Mouse (Mus musculus) urinary bladder, adult 18-20 months (tissue): ENCODE results near the gene Cask.

Experiments
- DNase-seq, 2 experiments: peaks; one replicate each; pipeline ENCODE4 v3.0.0; 2022; ENCODE audit warnings: low spot score in 2 of 2, mixed read lengths in 2 of 2

The Cask gene

GRCm38 (mm10) chrX:13720296-13720829 is 130.8 kb downstream of the Cask start:
- DNase-seq = no peak

- no peak for DNase-seq
These were observed 132.9 kb downstream of the Cask start for GRCm38 (mm10) chrX:13718283-13718682.

DNA sequence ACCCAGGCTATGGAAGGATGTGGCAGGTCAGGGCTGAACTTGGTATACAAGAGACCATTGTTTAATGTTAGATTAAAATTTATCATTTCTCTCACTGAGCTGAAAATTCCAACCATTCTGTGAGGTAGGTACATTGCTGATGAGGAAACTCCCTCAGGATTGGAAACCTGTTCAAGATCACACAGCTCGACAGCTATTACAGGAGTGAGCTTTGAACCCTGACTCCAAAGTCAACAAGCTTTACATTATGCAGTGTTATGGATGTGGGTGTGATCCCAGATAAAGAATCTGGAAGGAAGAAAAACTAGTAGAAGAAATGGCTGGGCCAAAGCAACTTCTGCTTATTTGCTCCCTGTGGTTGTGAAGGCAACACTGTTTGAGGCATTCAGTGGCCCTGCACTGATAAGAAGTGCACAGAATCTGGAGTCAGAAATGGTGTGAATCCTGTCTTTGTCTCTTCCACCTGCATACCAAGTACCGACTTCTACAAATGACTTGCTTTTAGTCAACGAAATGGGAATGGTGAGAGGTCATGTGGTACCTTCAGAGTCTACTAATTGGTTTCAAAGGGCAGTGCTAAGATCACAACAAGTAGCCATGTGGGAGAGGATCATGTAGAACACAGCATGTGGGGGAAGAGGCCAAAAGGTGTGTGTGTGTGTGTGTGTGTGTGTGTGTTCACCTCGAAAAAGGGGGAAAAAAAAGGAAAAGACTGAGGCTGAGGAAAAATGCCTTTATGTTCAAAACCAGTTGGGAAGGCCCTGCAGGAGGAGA is 134.2 kb downstream of the Cask start:
- no peak for DNase-seq

DNA sequence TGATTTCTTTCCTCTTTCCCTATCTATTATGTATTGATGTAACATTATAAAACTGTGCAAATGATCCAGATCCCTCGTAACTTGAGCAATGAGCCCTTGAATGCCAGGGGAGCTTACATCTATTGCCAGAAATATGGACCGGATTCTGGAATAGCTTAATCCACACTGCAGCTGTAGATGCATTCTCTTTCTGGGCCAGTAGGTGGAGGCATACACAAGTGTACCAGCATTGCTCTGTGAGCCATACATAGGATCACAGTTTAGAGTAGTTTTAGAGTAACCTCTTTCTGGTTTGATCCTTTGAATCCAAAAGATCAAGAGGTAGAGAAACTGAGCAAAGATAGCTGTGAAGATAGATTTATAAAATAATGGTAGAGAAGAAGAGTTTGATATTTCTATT is 141.0 kb downstream of the Cask start:
- peak in 1 of 2 experiments; percentile 8 for DNase-seq

DNA sequence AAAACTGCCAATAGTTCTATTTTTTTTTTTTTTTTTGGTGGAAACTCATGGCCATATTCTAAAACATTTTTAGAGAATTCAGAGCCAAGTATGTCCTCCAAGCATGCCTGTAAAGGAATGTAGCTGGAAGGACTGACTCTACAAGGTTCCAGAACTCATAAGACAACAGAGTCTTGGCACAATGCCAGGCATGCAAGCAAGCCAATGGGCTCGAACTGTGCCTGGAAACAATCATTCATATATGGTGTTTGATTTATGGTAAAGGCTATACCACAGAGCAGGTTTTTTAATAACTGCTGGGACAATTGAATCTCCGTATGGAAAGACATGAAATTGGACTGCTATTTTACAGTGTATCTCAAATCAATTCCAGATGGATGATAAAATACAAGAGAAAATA is 146.1 kb downstream of the Cask start:
- peak in 1 of 2 experiments; percentile 9 for DNase-seq

DNA sequence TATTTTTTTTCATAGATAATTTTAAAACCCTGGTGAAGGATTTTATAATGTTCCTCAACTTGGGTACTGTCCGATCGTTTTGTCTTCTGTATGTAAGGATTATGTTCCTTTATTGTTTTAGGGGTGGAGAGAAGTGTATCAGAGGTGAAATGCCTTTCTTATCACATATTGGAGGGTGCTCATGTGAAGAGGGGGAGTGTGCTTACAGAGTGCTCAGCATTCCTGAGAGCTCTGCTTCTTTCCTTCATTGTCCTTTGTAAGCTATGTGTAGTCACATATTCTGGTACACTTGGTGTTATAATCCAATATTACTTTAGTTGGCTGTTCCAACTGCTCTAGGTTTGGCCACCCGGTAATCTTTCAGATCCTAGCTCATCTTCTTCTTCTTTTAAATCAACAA is 150.5 kb downstream of the Cask start:
- DNase-seq = no peak

DNA sequence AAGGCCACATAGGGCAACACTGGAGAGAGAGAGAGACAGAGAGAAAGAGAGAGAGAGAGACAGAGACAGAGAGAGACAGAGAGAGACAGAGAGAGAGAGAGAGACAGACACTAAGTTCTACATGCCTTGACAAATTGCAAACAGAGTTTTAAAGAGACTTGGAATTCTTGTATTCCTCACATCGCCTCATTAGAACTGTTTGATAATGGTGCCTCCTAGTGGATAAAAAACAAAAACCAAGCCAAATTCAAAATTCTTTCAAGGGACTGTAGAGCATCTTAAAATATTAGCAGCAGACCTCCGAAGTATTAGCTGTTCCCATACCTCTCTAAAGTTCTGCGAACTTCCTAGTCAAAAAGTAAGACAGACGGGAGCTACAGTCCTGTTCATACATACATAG is 159.3 kb downstream of the Cask start:
- DNase-seq = no peak

- DNase-seq = no peak
These were observed 162.8 kb downstream of the Cask start for GRCm38 (mm10) chrX:13688356-13688755.

GRCm38 (mm10) chrX:13686589-13686988 is 164.6 kb downstream of the Cask start:
- DNase-seq = no peak

GRCm38 (mm10) chrX:13681748-13682147 is 169.4 kb downstream of the Cask start:
- no peak for DNase-seq

- no peak for DNase-seq
These were observed 178.2 kb downstream of the Cask start for GRCm38 (mm10) chrX:13673001-13673400.

GRCm38 (mm10) chrX:13670342-13670741 is 180.8 kb downstream of the Cask start:
- DNase-seq = no peak

DNA sequence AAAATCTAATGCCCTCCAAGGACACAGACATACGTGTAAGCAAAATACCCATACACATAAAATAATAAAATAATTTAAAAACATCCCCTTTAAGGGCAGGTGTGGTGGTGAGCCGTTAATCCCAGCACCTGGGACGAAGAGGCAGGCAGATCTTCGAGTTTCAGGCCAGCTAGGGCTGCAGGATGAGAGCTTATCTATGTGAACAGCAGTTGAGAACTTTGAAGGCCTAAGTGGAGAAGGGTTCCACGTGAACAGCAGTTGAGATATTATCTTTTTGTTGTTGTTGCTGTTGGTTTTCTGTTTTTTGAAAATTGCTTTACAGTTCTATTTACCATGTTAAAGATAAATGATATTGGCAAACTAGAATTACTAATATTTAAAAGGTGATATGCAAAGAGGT is 182.3 kb downstream of the Cask start:
- no peak for DNase-seq

DNA sequence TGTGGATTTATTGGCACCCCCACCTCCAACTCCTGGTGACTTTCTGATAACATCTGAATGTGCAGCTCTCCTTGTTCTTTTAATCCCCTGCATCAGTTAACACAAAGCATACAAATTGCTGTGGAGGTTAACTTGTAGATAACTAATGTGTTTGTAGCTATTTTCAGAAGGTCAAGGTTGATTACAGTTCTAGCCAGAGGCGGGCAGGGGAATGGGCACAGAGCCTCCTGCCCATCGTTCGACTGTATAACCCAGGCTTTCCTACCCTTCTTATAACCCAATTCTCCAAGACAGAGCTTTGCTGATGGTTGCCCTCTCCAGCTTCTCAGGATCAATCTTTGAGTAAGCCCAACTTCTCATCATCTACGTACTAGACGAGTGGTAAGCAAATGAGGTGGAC is 190.1 kb downstream of the Cask start, which contains the start of gene Gpr82:
Gene Gpr82 (plus strand): TSS at position 301 of the 400 bp plus-strand sequence.
- no peak for DNase-seq

DNA sequence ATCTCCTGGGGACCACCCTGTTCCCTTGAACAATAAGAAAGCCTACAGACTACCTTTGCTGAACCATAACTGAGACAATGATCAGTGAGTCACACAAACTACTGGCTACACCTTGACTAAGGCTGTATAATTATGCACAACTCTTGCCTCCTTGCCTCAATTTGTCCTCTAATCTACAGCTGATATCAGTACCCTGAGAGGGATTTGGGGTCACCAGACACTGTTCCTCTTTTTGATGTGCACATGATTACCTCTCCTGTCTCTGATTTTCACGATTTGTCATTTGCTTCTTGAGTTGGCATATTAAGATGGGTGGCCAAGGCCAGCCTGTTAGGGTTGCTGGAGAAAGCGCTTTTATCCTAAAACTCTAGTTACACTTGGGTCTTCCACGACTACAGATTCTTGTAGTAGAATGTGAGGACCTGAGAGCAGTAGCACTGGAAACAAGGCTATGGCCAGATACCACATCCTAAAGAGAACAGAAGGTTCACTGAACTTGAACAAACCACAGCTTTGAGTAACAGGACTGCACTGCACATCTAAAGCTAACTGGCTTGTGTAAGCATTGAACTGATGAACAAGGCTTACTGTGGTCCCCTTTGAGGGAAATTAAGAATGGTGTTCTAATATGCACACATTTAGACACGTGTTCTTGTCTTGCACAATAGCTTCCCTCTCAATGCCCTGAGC is 191.8 kb downstream of the Cask start:
- no peak for DNase-seq

GRCm38 (mm10) chrX:13658616-13659140 is 192.5 kb downstream of the Cask start:
- no peak for DNase-seq

DNA sequence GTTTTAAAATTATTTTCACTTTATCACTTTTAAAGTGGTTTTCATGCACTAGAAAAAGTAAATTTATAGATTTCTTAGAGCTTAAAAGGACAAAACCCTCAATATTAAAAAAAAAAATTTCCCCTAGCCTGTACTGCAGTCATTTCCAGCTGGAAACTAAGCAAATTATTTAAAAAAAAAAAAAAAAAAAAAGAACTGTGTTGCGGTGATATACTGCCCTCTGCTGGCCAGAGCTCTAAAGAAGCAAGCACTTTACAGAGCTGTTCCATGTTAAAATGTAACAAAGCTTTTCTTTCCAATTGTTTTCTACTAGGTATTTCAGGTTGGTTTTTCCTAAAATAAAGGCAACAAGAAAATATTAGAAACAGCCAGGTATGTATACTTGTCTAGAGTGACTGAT is 194.4 kb downstream of the Cask start:
- DNase-seq = no peak

GRCm38 (mm10) chrX:13655906-13656305 is 195.3 kb downstream of the Cask start:
- DNase-seq = no peak

DNA sequence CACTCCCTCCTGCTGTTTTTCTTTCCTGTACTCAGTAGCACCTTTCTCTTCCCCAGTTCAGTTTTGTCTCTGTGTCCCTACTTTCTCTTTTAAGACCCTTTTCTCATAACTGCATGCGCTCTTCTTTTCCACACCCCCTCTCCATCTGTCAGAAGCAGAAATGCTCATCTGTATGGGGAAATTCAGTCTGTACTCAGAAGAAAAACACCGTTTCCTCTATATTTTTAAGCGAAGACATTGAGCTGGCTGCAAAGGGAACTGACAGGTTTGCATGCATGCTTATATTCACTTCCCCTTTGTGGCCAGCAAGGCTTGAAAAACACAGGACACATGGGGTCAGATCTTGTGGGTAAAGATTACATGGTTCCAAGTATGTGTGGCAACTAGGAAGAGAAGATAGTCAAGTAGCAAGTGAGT is 196.2 kb downstream of the Cask start:
- no peak for DNase-seq

DNA sequence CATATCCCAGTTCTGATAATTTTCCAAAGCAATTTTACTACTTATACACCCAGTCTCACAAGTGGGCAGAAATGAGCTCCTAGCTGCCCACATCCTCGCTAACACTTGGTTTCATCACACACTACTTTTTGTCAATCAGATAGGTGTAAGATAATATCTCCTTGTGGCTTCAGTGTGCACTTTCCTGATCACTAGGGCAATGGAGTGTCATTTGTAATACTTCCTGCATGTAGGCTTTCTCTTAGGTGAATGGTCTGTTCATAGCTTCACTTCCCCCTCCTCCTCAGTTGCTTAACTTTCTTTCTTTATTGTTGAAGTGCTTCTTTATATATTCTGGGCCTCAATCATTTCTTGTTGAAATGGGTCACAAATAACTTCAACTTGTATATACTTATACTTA is 198.9 kb downstream of the Cask start:
- no peak for DNase-seq

DNA sequence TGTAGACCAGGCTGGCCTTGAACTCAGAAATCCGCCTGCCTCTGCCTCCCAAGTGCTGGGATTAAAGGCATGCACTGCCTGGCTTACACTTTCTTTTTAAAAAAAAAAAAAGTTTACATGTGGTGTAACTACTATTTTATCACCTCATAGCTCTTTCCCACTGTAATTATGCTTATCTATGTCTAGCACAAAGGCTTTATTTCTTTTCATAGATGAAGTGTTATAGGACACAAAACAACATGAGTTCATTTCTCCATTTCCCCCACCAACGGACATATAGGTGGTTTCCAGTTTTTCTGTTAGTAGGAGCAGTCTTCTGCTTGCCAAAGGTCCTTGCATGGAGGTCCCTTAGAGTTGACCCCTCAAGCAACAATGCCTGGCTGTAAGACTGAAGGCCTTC is 199.3 kb downstream of the Cask start:
- DNase-seq = no peak

DNA sequence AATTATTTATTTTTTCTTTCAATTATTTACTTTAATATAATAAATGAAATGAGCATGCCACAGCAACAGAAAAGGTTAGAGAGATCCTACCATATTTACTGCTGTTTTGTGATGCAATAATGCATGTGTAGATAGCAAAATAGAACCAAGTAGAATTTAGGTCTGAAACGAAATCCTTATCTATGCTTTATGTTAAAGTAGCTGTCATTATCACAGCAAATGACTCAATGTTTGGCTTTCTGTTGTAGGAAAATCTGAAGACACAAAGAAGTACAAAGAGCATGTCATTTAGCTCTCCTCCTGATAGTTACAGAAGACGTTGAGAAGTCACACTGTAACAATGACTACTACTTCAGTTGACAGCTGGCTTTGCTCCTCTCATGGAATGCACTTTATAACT is 212.3 kb downstream of the Cask start:
- no peak for DNase-seq

DNA sequence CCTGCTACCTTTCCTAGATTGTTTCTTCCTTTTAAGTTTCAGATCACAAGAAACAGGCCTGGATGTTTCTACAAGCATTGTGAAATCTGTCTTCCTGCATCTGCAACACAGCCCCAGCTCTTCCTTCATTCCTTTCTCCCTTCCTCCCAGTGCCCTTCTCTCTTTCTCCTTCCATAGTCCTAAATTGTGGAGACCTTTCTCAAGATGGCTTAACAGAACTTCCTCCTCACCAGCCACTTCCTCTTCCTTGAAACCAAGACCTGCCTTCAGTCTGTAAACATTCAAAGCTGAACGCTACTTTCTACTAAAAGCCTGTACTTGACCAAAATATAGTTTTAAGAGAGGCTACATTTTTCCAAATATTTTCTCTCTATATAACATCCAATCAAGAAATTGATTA is 214.8 kb downstream of the Cask start:
- no peak for DNase-seq
